Mouse (Mus musculus) thymus, postnatal 4 days (tissue): ENCODE results near the gene Nup188.

Experiments
- DNase-seq: peaks from one replicate; pipeline ENCODE4 v3.0.0; 2021

Nup188 gene

GRCm38 (mm10) chr2:30287027-30287373 lies 803 bp downstream of the Nup188 start:
- DNase-seq = peak; percentile 43

GRCm38 (mm10) chr2:30299525-30299924 lies 13.3 kb downstream of the Nup188 start:
- no peak for DNase-seq

- DNase-seq = no peak
Measured at GRCm38 (mm10) chr2:30299966-30300365, 13.8 kb downstream of the Nup188 start.

- no peak for DNase-seq
Measured at GRCm38 (mm10) chr2:30306087-30306486, 19.9 kb downstream of the Nup188 start.

GRCm38 (mm10) chr2:30309351-30309750 lies 23.2 kb downstream of the Nup188 start:
- DNase-seq = no peak

GRCm38 (mm10) chr2:30311481-30311880 lies 25.3 kb downstream of the Nup188 start:
- DNase-seq = no peak

GRCm38 (mm10) chr2:30316136-30316535 lies 29.9 kb downstream of the Nup188 start:
- DNase-seq = peak; percentile 16

GRCm38 (mm10) chr2:30316955-30317354 lies 30.8 kb downstream of the Nup188 start:
- DNase-seq = no peak

- DNase-seq = no peak
Measured at GRCm38 (mm10) chr2:30319260-30319659, 33.1 kb downstream of the Nup188 start.

GRCm38 (mm10) chr2:30323111-30323510 lies 36.9 kb downstream of the Nup188 start:
- no peak for DNase-seq

- no peak for DNase-seq
Measured at GRCm38 (mm10) chr2:30325296-30325695, 39.1 kb downstream of the Nup188 start.

- DNase-seq = no peak
Measured at GRCm38 (mm10) chr2:30327276-30327675, 41.1 kb downstream of the Nup188 start.

GRCm38 (mm10) chr2:30328791-30329190 lies 42.6 kb downstream of the Nup188 start:
- no peak for DNase-seq

GRCm38 (mm10) chr2:30335324-30335723 lies 49.1 kb downstream of the Nup188 start:
- no peak for DNase-seq

- DNase-seq = no peak
Measured at GRCm38 (mm10) chr2:30336174-30336915, 50.1 kb downstream of the Nup188 start.

GRCm38 (mm10) chr2:30337179-30337578 lies 51.0 kb downstream of the Nup188 start:
- no peak for DNase-seq

GRCm38 (mm10) chr2:30342061-30342460 lies 55.9 kb downstream of the Nup188 start:
- no peak for DNase-seq

GRCm38 (mm10) chr2:30342544-30342943 lies 56.3 kb downstream of the Nup188 start:
- DNase-seq = no peak

GRCm38 (mm10) chr2:30343601-30344137 lies 57.5 kb downstream of the Nup188 start:
- no peak for DNase-seq

- DNase-seq = no peak
Measured at GRCm38 (mm10) chr2:30345971-30346676, 59.9 kb downstream of the Nup188 start.

GRCm38 (mm10) chr2:30349196-30349595 lies 63.0 kb downstream of the Nup188 start:
- DNase-seq = no peak

- DNase-seq = no peak
Measured at GRCm38 (mm10) chr2:30351149-30351548, 65.0 kb downstream of the Nup188 start.

- DNase-seq = no peak
Measured at GRCm38 (mm10) chr2:30355861-30356260, 69.7 kb downstream of the Nup188 start.

- DNase-seq = no peak
Measured at GRCm38 (mm10) chr2:30356266-30356665, 70.1 kb downstream of the Nup188 start.
